Mouse (Mus musculus) hindbrain, embryonic 12.5 days (tissue): ENCODE measurements at regions not wholly inside any gene's neighbourhood (a gene's known extent, or its start where the extent isn't known, plus 50 kb on each side); places are given as distances from the start of the nearest gene placed in this dataset.
"Not testable (repeated sequence)": the region's sequence is repeated elsewhere in the genome, so short reads cannot be mapped to it uniquely, and the experiment has no call there.

Experiments
- ATAC-seq: fragments of 200-750 bp; cut with Nextera tagmentation; 2 replicates; pipeline ENCODE4 v1.8.0; 2017; ENCODE audit warnings: moderate TSS enrichment; ENCODE audit not compliant: low FRiP score
- H3K27ac ChIP-seq: fragments of 300-500 bp; sonication (generic); 2 replicates; pipeline ENCODE4 v1.5.1; 2016; ENCODE audit warnings: mild to moderate bottlenecking
- H3K27me3 ChIP-seq: fragments of 300-500 bp; sonication (generic); 2 replicates; pipeline ENCODE4 v1.6.1; 2016; ENCODE audit warnings: mild to moderate bottlenecking
- H3K36me3 ChIP-seq: fragments of 300-500 bp; sonication (generic); 2 replicates; pipeline ENCODE4 v1.6.1; 2016; ENCODE audit warnings: mild to moderate bottlenecking
- H3K4me1 ChIP-seq: fragments of 300-500 bp; sonication (generic); 2 replicates; pipeline ENCODE4 v1.6.1; 2016
- H3K4me2 ChIP-seq: fragments of 300-500 bp; sonication (generic); replicated peaks from 2 replicates; pipeline ENCODE4 v1.6.1; 2016; ENCODE audit warnings: mild to moderate bottlenecking
- H3K4me3 ChIP-seq: fragments of 300-500 bp; sonication (generic); 2 replicates; pipeline ENCODE4 v1.5.1; 2016; ENCODE audit warnings: mild to moderate bottlenecking
- H3K9ac ChIP-seq: fragments of 300-500 bp; sonication (generic); 2 replicates; pipeline ENCODE4 v1.6.1; 2016; ENCODE audit warnings: mild to moderate bottlenecking, moderate library complexity
- H3K9me3 ChIP-seq: fragments of 300-500 bp; sonication (generic); replicated peaks from 2 replicates; pipeline ENCODE4 v1.6.1; 2016; ENCODE audit warnings: mild to moderate bottlenecking
- WGBS: fragments of 180-500 bp; shearing (Covaris S2); methylation state at CpG from one replicate; pipeline ENCODE4 v1.1.7; 2016; 5-methylcytosine and 5-hydroxymethylcytosine counted together

- ATAC-seq: no peak
- Histone ChIP-seq H3K4me1 (no peaks in the 10 kb centered on the region), H3K9ac (no peak overlapping the region), H3K27me3 (no peaks in the 10 kb centered on the region), H3K4me3 (no peak overlapping the region), H3K4me2 (no peak overlapping the region), H3K27ac (no peak overlapping the region), H3K9me3 (no peaks in the 10 kb centered on the region), H3K36me3 (no peaks in the 10 kb centered on the region)
- WGBS: 89% methylated on average over 4 of the region's 4 CpGs
Measured at GRCm38 (mm10) chr16:76481966-76482365, 108.3 kb upstream of the Nrip1 start.

GRCm38 (mm10) chr16:76477474-76477873 lies 103.8 kb upstream of the Nrip1 start:
- Histone ChIP-seq H3K9ac (no peak overlapping the region), H3K4me3 (no peak overlapping the region), H3K9me3 (no peaks in the 10 kb centered on the region), H3K36me3 (no peaks in the 10 kb centered on the region), H3K27me3 (no peaks in the 10 kb centered on the region), H3K4me1 (no peaks in the 10 kb centered on the region), H3K27ac (no peak overlapping the region), H3K4me2 (no peak overlapping the region)
- WGBS: 90% methylated on average over 8 of the region's 8 CpGs
- ATAC-seq: no peak

DNA sequence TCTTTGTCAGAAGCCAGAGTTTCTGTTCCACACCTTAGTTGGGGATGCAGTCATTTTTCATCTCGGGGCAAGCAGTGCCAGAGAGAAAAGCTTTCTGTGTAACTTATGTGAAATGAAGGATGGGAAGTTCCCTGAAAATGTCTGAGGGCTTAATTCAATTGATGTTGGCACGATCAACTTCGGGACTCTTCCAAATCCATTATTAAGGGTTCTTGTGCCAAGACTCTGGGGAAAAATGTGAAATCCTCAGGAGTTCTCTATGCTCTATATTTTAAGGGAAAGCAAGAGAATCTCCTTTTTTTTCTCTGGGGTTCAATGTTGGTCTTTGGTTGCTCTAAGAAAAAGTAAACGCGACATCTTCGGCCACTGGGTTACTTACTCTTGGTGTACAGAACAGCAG lies 100.9 kb upstream of the Nrip1 start:
- H3K4me2 ChIP-seq: no peak overlapping the region
- WGBS: 93% methylated on average over 6 of the region's 6 CpGs
- no peaks in the 10 kb centered on the region for H3K27me3 ChIP-seq
- H3K27ac ChIP-seq: no peak overlapping the region
- H3K9ac ChIP-seq: no peak overlapping the region
- no peaks in the 10 kb centered on the region for H3K9me3 ChIP-seq
- no peak for ATAC-seq
- no peak overlapping the region for H3K4me3 ChIP-seq
- H3K36me3 ChIP-seq: no peaks in the 10 kb centered on the region
- no peaks in the 10 kb centered on the region for H3K4me1 ChIP-seq

- Histone ChIP-seq H3K9me3 (no peaks in the 10 kb centered on the region), H3K36me3 (no peaks in the 10 kb centered on the region), H3K27me3 (no peaks in the 10 kb centered on the region), H3K27ac (no peak overlapping the region), H3K4me1 (no peaks in the 10 kb centered on the region), H3K4me3 (no peak overlapping the region), H3K9ac (no peak overlapping the region), H3K4me2 (no peak overlapping the region)
- no peak for ATAC-seq
- WGBS: 77% methylated on average over 3 of the region's 3 CpGs
Measured at GRCm38 (mm10) chr16:76472386-76472785, 98.8 kb upstream of the Nrip1 start.

DNA sequence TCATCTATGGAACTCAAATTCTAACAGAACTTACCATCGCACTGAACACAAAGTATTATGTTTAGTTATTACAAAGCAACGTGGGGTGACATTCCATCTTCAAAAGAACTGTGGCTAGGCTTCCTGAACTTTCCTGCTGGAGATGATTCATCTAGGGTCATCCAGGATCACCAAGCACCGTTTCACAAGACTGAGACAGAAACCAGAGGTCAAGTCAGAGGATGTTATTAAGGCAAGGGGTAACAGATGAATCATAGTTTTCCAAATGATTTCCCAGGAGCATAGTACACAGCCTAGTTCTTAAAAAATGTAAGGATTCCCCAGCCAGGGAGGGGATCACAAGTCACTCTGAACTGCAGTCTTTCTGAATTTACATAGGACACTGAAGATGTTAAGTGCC lies 97.5 kb upstream of the Nrip1 start:
- H3K36me3 ChIP-seq: no peaks in the 10 kb centered on the region
- H3K9me3 ChIP-seq: no peaks in the 10 kb centered on the region
- no peak overlapping the region for H3K4me2 ChIP-seq
- no peak overlapping the region for H3K4me3 ChIP-seq
- no peak overlapping the region for H3K9ac ChIP-seq
- H3K4me1 ChIP-seq: no peaks in the 10 kb centered on the region
- H3K27me3 ChIP-seq: no peaks in the 10 kb centered on the region
- no peak overlapping the region for H3K27ac ChIP-seq
- WGBS: 64% methylated on average over 3 of the region's 3 CpGs
- ATAC-seq: no peak

DNA sequence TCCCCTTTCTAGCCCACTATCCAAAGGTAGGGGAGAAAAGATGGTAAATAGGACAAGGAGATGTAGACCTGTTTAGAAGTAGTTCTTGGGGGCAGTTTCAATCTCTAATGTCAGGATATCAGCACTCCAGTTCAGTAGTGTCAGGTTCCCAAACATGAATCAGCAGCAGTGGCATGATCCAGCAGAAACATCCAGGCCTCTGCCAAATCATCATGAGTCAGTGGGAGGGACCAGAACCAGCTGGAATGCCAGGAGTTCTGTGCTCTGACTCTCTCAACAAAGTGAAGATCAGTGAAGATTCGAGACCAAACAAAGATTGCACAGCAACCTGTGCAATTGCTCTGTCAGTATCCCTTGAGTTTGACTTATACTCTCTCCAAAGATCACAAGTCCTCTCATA lies 85.9 kb upstream of the Nrip1 start:
- no peaks in the 10 kb centered on the region for H3K36me3 ChIP-seq
- H3K9me3 ChIP-seq: no peaks in the 10 kb centered on the region
- no peak overlapping the region for H3K4me3 ChIP-seq
- no peak overlapping the region for H3K9ac ChIP-seq
- no peaks in the 10 kb centered on the region for H3K4me1 ChIP-seq
- H3K27ac ChIP-seq: no peak overlapping the region
- no peak for ATAC-seq
- H3K27me3 ChIP-seq: no peaks in the 10 kb centered on the region
- no peak overlapping the region for H3K4me2 ChIP-seq
- WGBS: 77% methylated on average over 1 of the region's 1 CpGs

DNA sequence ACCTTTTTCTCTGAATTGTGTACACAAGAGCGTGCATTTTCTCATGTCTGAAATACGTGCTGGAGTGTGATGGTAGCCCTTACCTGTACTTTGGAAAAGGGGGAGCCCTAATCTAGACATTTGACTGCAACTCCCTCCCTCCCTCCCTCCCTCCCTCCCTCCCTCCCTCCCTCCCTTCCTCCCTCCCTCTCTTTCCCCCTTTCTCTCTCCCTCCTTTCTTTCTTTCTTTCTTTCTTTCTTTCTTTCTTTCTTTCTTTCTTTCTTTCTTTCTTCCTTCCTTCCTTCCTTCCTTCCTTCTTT lies 82.6 kb upstream of the Nrip1 start:
- not testable (repeated sequence) for H3K27ac ChIP-seq, H3K9ac ChIP-seq, H3K36me3 ChIP-seq, H3K4me1 ChIP-seq, H3K27me3 ChIP-seq, ATAC-seq, H3K4me3 ChIP-seq, H3K9me3 ChIP-seq, H3K4me2 ChIP-seq
- WGBS: 75% methylated on average over 2 of the region's 2 CpGs

DNA sequence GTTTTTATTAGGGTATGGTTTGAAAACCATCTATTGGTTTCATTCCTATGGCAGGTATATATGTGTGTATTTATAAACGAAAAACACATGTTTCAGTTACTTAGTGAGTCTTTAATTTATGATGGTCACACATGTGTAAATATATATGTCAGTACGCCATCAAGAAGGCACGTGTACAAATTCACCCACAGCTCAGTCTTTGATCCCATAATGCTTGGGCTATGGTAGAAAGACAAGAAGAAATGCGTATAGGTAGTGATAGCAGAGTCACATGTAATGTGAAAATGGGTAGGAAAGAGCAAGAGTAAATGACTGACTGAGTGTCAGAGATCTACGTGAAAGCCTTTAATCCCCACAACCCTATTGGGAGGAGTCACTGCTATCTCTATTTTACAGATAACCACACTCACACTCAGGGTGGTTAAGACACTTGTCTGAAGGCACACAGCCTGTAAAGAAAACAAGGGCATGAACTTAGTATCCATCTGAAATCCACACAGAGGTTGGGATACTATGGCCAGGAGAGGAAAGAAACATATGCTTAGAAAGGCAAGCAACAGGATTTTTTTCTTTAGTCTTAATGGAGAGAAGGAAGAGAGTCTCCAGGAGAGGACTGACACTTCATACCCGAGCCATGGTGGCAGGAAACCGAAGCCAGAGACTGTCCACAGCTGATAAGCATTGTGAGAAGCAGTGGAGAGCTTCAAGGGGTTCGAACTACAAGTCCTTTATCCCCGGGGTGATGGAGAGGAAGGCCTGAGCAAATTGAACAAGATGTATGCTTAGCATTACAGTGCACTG lies 82.1 kb upstream of the Nrip1 start:
- 0 out of 2 replicates have a peak, but pooled peaks cover 4% of the 10 kb centered on the region for H3K9me3 ChIP-seq
- ATAC-seq: no peak
- WGBS: 80% methylated on average over 9 of the region's 9 CpGs

GRCm38 (mm10) chr16:76454741-76455465 lies 81.3 kb upstream of the Nrip1 start:
- Histone ChIP-seq H3K36me3 (no peaks in the 10 kb centered on the region), H3K9me3 (0 out of 2 replicates have a peak, but pooled peaks cover 4% of the 10 kb centered on the region), H3K4me2 (no peak overlapping the region), H3K9ac (no peak overlapping the region), H3K4me1 (peaks cover 9% of the 10 kb centered on the region), H3K4me3 (no peak overlapping the region), H3K27me3 (no peaks in the 10 kb centered on the region), H3K27ac (no peak overlapping the region)
- ATAC-seq: no peak
- WGBS: 80% methylated on average over 17 of the region's 17 CpGs

More for the DNA sequence above, 82.1 kb upstream of the Nrip1 start:
- Histone ChIP-seq H3K27ac (no peak overlapping the region), H3K36me3 (no peaks in the 10 kb centered on the region), H3K27me3 (no peaks in the 10 kb centered on the region), H3K4me1 (peaks cover 9% of the 10 kb centered on the region), H3K4me3 (no peak overlapping the region), H3K9ac (no peak overlapping the region), H3K4me2 (no peak overlapping the region)

GRCm38 (mm10) chr16:76453457-76454200 lies 80.0 kb upstream of the Nrip1 start:
- Histone ChIP-seq H3K36me3 (no peaks in the 10 kb centered on the region), H3K4me2 (no peak overlapping the region), H3K4me1 (peaks cover 9% of the 10 kb centered on the region), H3K9ac (no peak overlapping the region), H3K9me3 (0 out of 2 replicates have a peak, but pooled peaks cover 4% of the 10 kb centered on the region), H3K4me3 (no peak overlapping the region), H3K27ac (no peak overlapping the region), H3K27me3 (no peaks in the 10 kb centered on the region)
- WGBS: 9% methylated on average over 11 of the region's 11 CpGs
- ATAC-seq: peak; percentile 69

GRCm38 (mm10) chr16:76448773-76449172 lies 75.1 kb upstream of the Nrip1 start:
- Histone ChIP-seq H3K4me2 (no peak overlapping the region), H3K27me3 (no peaks in the 10 kb centered on the region), H3K36me3 (no peaks in the 10 kb centered on the region), H3K4me1 (peaks cover 5% of the 10 kb centered on the region), H3K4me3 (no peak overlapping the region), H3K9ac (no peak overlapping the region), H3K27ac (no peak overlapping the region), H3K9me3 (0 out of 2 replicates have a peak, but pooled peaks cover 4% of the 10 kb centered on the region)
- ATAC-seq: no peak
- 82% methylated on average over 3 of the region's 3 CpGs for WGBS

DNA sequence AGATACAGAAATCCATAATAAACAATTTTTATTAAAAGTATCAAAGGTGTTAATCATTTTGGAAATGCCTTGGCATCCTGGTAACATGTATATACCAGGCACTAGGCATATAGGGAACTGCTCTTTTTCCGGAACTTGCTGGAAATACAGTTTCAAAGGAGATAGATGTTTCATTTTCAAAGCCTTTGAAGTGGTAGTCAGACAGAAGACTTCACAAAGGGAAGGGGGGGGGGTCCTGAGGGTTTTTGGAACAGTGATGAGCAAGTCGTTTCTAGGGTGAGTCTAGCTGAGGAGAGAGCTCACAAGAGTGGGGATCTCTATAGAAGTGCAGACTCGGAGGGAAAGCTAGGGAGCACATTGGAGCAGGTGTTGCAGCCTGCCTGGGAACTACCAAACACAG lies 73.4 kb upstream of the Nrip1 start:
- Histone ChIP-seq H3K4me3 (no peak overlapping the region), H3K9me3 (0 out of 2 replicates have a peak, but pooled peaks cover 4% of the 10 kb centered on the region), H3K9ac (no peak overlapping the region), H3K4me1 (no peaks in the 10 kb centered on the region), H3K36me3 (no peaks in the 10 kb centered on the region), H3K27ac (no peak overlapping the region), H3K27me3 (no peaks in the 10 kb centered on the region), H3K4me2 (no peak overlapping the region)
- no peak for ATAC-seq
- WGBS: 69% methylated on average over 3 of the region's 3 CpGs
